Mouse (Mus musculus) liver, adult 2 months (tissue): ENCODE results near the gene Sp2. TPM values are rescaled to one million over a fixed set of nuclear protein-coding genes. Genes with fewer than 3 reads are reported as not detected.

Source experiments
- DNase-seq: peaks from one replicate; pipeline ENCODE4 v3.0.0-alpha.2; 2011; ENCODE audit warnings: low read depth, low spot score; ENCODE audit errors: extremely low read depth
- H3K27ac ChIP-seq: fragments of 200-500 bp; replicated peaks from 2 replicates; pipeline ENCODE4 v1.5.1; 2012; ENCODE audit warnings: low read depth, mild to moderate bottlenecking, control low read depth, inconsistent platforms, low read length; ENCODE audit not compliant: insufficient read depth
- H3K27me3 ChIP-seq: fragments of 200-500 bp; 2 replicates; pipeline ENCODE4 v1.6.1; 2012; ENCODE audit warnings: mild to moderate bottlenecking, moderate library complexity, low read length, inconsistent platforms; ENCODE audit not compliant: control insufficient read depth, insufficient read depth
- H3K36me3 ChIP-seq: fragments of 200-500 bp; 2 replicates; pipeline ENCODE4 v1.6.1; 2012; ENCODE audit warnings: low read length, inconsistent platforms; ENCODE audit not compliant: control insufficient read depth, insufficient read depth
- H3K4me1 ChIP-seq: fragments of 200-500 bp; 2 replicates; pipeline ENCODE4 v1.6.1; 2011; ENCODE audit warnings: low read length; ENCODE audit not compliant: control insufficient read depth, insufficient read depth
- H3K4me3 ChIP-seq: fragments of 200-500 bp; 2 replicates; pipeline ENCODE4 v1.5.1; 2011; ENCODE audit warnings: low read depth, mild to moderate bottlenecking, control low read depth, low read length, moderate library complexity; ENCODE audit not compliant: insufficient read depth
- H3K79me2 ChIP-seq: fragments of 200-500 bp; 2 replicates; pipeline ENCODE4 v1.6.1; 2012; ENCODE audit warnings: inconsistent platforms, mild to moderate bottlenecking, low read length, moderate library complexity; ENCODE audit not compliant: control insufficient read depth, insufficient read depth
- H3K9ac ChIP-seq: fragments of 200-500 bp; 2 replicates; pipeline ENCODE4 v1.6.1; 2012; ENCODE audit warnings: low read depth, mild to moderate bottlenecking, control low read depth, inconsistent platforms, low read length
- CTCF ChIP-seq: fragments of 200-500 bp; IDR thresholded peaks from 2 replicates; pipeline ENCODE4 v1.5.1; 2011; ENCODE audit warnings: low read depth, low read length, control low read depth
- POLR2A ChIP-seq: fragments of 200-500 bp; IDR thresholded peaks from 2 replicates; pipeline ENCODE4 v1.6.1; 2011; ENCODE audit warnings: low read length, control low read depth; ENCODE audit not compliant: insufficient read depth; ENCODE audit errors: extremely low read depth
- WGBS: fragments of 180-500 bp; shearing (Covaris S2); methylation state at CpG from one replicate; pipeline ENCODE4 v1.1.7; 2018; 5-methylcytosine and 5-hydroxymethylcytosine counted together
- polyA plus RNA-seq: library from polyadenylated mRNA; depleted of rRNA; stranded (reverse); fragments of >200 nt; gene quantifications from 2 replicates; pipeline ENCODE4 v1.2.3, GENCODE M21; 2012; rRNA removed
- total RNA-seq: library from RNA; depleted of rRNA; stranded (reverse); fragments of >200 nt; gene quantifications from 2 replicates; pipeline ENCODE4 v1.2.3, GENCODE M21; 2014; rRNA removed

Gene Sp2
- 0.28 and 0.54 TPM in 2 replicates for total RNA-seq
- 3.4 and 3.8 TPM in 2 replicates for polyA plus RNA-seq

DNA sequence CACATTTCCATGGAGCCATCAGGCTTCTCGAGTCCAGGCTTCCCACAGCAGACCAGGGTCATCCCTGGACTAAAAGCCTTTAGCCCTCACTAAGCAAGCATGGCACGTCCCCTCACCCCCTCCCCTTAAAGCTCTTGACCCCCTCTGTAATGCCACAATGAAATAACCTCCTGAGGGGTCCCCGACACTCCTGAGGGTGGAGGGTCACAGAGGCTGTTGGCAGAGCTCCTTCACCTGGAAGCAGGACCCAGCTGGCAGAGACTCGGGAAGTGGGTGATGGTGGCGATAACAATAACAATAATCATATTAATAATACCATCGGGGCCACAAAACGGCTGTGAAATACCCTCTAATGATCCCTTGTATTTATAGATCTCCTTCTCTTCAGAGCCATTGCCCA lies at the start of gene Sp2:
TSS of gene Sp2 (minus strand) at position 101 of the 400 bp plus-strand sequence.
- Histone ChIP-seq H3K4me1 (peaks cover 4% of the 10 kb centered on the region), H3K79me2 (no peaks in the 10 kb centered on the region), H3K27me3 (no peaks in the 10 kb centered on the region), H3K27ac (no peak within 1 kb of the TSS), H3K9ac (no peak within 1 kb of the TSS), H3K36me3 (no peaks in the 10 kb centered on the region), H3K4me3 (no peak within 1 kb of the TSS)
- TF ChIP-seq POLR2A (no peak), CTCF (no peak)
- 78% methylated on average over 7 of the region's 7 CpGs for WGBS
- no peak for DNase-seq

DNA sequence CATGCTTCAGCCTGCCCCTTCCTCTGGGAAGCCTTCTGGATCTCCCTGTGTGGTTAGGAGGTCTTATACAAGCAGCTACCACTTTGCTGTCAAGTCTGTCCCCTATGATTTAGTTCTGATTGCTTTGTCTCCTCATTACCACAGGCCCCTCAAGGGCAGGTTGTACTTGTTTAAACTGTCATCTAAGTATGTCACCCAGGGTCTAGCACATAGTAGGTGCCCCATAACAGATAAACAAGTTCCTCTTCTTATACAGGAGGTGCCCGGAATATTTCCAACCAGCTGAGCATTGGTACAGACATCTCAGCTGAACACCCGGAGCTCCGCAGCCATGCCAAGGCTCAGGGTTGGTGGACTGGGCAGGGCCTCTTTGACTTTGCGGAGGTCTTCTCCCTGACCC lies 49.7 kb upstream of the Sp2 start:
- no peak overlapping the region for H3K4me3 ChIP-seq
- no peak overlapping the region for H3K9ac ChIP-seq
- 98% methylated on average over 4 of the region's 4 CpGs for WGBS
- H3K79me2 ChIP-seq: peaks cover 3% of the 10 kb centered on the region; the same call in 1 of the 2 replicates
- DNase-seq: no peak
- no peaks in the 10 kb centered on the region; the same call in 1 of the 2 replicates for H3K36me3 ChIP-seq
- H3K27me3 ChIP-seq: no peaks in the 10 kb centered on the region
- TF ChIP-seq POLR2A (no peak), CTCF (no peak)
- 0 out of 2 replicates have a peak, but pooled peaks cover 1% of the 10 kb centered on the region for H3K4me1 ChIP-seq
- no peak overlapping the region for H3K27ac ChIP-seq

DNA sequence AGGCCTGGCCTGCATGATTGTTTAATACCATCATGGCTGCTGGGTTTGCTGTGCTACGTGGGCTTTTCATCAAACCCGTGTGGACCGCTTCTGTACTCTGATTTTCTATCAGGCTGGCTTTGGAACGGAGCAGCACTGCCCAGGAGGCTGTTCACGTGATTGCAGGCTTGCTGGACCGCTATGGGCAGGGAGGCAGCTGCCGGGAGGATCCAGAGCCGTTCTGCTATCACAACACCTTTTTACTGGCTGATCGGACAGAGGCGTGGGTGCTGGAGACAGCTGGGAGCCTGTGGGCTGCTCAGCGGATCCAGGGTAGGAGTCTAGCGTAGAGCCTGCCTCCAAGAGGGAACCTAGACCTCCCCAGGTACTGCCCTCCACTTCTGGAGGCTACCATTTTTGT lies 49.2 kb upstream of the Sp2 start:
- H3K9ac ChIP-seq: no peak overlapping the region
- H3K4me1 ChIP-seq: 0 out of 2 replicates have a peak, but pooled peaks cover 1% of the 10 kb centered on the region
- 94% methylated on average over 12 of the region's 12 CpGs for WGBS
- no peaks in the 10 kb centered on the region for H3K27me3 ChIP-seq
- H3K27ac ChIP-seq: no peak overlapping the region
- peaks cover 3% of the 10 kb centered on the region; the same call in 1 of the 2 replicates for H3K79me2 ChIP-seq
- DNase-seq: no peak
- H3K4me3 ChIP-seq: no peak overlapping the region
- TF ChIP-seq POLR2A: no peak
- no peak for TF ChIP-seq CTCF
- H3K36me3 ChIP-seq: no peaks in the 10 kb centered on the region; the same call in 1 of the 2 replicates

DNA sequence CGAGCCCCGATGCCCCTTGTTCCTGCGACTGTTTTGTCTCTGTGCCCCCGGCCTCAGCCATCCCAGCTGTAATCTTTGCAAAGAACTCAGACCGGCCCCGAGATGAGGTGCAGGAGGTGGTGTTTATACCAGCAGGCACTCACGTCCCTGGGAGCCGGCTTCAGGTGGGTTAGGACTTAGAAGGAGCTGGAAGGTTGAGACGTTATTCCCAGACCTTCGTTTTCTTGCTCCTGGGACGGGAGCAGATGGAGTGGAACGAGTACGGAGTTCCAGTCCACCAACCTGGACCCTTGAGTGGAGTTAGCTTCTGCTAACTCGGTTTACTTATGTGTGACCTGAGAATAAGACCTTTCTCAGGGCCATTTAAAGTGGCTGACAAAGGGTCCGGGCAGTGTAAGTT lies 47.7 kb upstream of the Sp2 start:
- 12% methylated on average over 15 of the region's 15 CpGs for WGBS
- H3K27me3 ChIP-seq: no peaks in the 10 kb centered on the region
- DNase-seq: no peak
- peak overlapping the region; percentile 62 for H3K27ac ChIP-seq
- peaks cover 4% of the 10 kb centered on the region; the same call in 1 of the 2 replicates for H3K4me1 ChIP-seq
- peak overlapping the region; percentile 60 for H3K4me3 ChIP-seq
- H3K36me3 ChIP-seq: no peaks in the 10 kb centered on the region; the same call in 1 of the 2 replicates
- H3K79me2 ChIP-seq: peaks cover 3% of the 10 kb centered on the region; the same call in 1 of the 2 replicates
- no peak for TF ChIP-seq CTCF
- no peak for TF ChIP-seq POLR2A
- peak overlapping the region; percentile 55 for H3K9ac ChIP-seq

DNA sequence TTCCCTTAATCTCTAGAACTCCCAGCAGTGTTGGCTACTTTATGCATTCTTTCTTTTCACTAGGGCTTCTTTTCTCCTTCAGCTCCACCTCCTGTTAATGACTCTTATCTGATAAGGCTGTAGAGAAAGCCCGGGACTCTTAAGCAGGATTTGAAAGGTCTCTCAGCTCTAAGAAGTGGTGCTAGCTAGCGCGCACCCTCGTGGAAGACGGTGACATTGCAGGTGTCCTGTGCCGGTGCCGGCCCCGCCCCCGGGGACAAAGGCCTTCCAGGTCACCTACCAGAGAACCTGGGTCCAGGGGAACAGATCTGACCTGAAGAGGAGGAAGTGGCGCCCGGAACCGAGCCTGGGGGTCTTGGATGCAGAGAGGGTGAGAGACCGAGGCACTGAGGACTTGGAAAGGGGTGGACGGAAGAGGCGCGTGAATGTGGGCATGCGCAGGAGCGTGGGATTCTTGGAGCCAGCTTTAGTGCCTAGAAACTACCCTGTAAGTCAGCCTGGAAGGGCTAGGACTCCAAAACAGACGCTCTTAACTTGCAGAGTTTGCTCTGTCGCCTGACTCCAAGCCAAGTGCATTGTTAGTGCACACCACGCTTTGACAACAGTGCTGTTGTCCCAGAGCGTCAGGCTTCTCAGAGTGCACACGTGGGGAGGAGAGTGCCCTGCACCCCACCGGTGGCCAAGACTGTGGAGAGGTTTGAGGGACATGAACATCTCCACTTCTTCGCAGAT lies 47.1 kb upstream of the Sp2 start, which contains the start of gene Scrn2:
TSS of gene Scrn2 (plus strand) at position 253 of the 732 bp plus-strand sequence.
- H3K4me3 ChIP-seq: peak within 1 kb of the TSS; percentile 60
- peak; percentile 87 for TF ChIP-seq CTCF
- peak; percentile 30; the same call in 1 of the 2 replicates for TF ChIP-seq POLR2A
- WGBS: under 1% methylated on average over 25 of the region's 25 CpGs

More for the DNA sequence above, 47.1 kb upstream of the Sp2 start, which contains the start of gene Scrn2:
- peak within 1 kb of the TSS; percentile 62 for H3K27ac ChIP-seq
- DNase-seq: peak; percentile 75
- H3K9ac ChIP-seq: peak within 1 kb of the TSS; percentile 55
- peaks cover 3% of the 10 kb centered on the region; the same call in 1 of the 2 replicates for H3K79me2 ChIP-seq
- H3K27me3 ChIP-seq: no peaks in the 10 kb centered on the region
- peaks cover 5% of the 10 kb centered on the region; the same call in 1 of the 2 replicates for H3K4me1 ChIP-seq
- no peaks in the 10 kb centered on the region; the same call in 1 of the 2 replicates for H3K36me3 ChIP-seq
